Mouse (Mus musculus): ENCODE results near the gene Tk1.
"Not testable (repeated sequence)": the region's sequence is repeated elsewhere in the genome, so short reads cannot be mapped to it uniquely, and the experiment has no call there.

Gene Tk1

DNA sequence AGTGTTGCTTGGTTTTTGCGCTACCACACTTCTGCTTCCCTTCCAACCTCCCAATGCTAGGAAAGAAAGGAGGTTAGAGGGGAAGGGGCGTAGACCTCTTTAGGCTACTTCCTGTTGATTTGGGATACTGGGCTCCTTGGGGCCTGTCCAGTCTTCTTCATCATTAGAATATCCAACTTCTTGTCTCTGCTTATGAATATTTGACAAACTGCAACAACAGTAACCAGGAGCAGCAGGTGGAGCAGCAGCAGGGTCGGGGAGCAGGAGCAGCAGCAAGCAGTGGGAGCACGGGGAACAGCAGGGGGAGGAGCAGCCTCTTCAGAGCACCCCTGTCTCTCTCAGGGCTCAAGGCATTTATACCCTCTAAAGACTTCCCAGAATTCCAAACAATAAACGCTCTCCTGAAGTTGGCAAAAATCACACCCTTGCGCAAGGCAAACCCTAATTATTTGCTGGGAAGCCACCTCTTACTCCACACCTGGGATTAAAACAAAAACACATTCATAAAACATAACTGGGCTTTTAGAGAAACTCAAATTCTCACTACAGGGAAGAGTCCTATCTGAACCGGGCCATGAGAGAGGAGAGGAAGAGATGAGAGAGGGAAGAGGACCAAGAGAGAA, 21.8 kb upstream of the Tk1 start:
- ATAC-seq (ENCODE audit: low TSS enrichment), result no peak

DNA sequence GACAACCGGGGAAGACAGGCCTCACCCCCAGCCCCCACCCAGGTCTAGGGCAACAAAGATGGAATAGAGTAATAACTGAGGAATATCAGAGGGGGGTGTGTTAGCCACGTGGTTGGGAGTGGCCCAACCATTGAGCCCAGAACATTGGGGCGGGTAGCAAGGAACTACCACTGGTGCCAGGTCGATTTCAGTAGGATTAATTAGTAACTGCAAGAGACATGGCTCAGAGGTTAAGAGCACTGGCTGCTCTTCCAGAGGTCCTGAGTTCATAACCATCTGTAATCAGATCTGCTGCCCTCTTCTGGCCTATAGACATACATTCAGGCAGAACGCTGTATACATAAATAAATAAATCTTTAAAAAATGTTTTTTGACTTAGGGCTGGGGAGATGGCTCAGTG, 20.7 kb upstream of the Tk1 start:
- no peak for ATAC-seq (ENCODE audit: low TSS enrichment)

DNA sequence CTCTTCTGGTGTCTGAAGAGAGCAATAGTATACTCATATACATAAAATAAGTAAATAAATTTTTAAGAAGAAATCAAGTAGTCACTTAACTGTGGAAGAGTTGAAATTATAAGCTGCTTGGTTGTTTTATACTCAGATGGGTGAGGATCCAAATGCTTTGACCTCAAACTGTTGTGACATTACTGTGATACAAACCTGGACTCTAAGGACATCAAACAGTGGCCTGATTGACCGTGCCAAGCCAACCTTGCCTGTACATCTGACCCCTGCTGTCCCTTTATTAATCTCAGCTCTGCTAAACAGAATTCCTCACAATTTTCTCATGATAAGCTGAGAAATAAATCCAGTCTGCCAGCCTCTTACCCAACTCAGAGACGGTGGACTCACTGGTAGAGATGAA, 19.8 kb upstream of the Tk1 start:
- ATAC-seq (ENCODE audit: low TSS enrichment), result no peak

DNA sequence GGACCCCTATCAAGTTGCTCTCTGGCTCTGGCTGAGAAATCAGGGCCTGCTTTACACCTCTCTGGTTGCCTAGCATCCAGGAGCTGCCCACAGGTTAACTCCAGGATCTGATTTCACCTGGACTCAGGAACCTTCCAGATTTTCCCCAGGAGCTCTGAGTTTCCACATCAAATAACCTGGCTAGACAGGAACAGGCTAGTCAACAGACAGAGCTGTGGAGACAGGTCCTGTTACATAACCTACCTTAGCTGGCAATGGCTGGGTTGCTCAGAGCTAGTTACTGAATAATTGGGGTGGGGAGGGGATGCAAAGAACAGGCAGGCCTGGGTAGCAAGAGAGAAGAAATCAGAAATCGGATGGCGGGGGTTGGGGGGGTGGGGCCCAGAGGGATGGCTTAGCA, 19.1 kb upstream of the Tk1 start:
- ATAC-seq (ENCODE audit: low TSS enrichment), result no peak

DNA sequence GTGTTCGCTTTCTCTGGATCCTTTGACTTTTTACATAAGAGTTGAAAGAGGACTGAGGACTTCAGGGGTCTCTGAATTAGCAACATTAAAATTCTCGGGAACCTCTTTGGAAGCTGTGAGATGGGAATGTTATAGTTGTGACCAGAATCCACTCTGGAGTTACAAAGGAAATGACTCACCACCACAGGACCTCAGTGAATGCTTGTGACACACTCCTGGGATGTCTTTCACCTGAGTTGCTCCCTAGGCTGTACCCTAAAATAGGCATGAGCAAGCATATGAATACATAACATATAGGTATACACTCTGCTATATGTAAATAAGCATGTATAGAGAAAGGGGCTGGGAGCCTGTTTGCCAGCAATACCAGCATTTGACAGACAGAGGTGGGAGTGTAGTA, 17.5 kb upstream of the Tk1 start:
- ATAC-seq (ENCODE audit: low TSS enrichment), result no peak

DNA sequence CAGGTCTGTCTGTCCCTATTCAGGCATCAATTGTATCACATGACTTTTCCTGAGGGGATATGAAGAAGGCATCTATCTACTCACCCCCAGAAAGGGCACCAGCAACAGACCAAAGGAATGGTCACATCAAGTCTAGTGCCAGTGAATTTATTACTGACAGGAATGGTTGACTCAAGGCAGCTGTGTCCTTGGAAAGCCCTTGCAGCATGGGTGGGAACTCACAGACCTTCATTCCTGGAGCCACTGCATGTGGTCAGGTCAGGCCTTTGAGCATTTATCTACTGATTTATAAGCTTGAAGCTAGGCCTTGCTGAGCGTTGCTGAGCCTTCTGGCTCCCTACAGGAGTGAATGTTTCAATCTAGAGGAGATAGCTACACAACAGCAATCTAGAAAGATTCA, 15.0 kb upstream of the Tk1 start:
- ATAC-seq (ENCODE audit: low TSS enrichment), result no peak

DNA sequence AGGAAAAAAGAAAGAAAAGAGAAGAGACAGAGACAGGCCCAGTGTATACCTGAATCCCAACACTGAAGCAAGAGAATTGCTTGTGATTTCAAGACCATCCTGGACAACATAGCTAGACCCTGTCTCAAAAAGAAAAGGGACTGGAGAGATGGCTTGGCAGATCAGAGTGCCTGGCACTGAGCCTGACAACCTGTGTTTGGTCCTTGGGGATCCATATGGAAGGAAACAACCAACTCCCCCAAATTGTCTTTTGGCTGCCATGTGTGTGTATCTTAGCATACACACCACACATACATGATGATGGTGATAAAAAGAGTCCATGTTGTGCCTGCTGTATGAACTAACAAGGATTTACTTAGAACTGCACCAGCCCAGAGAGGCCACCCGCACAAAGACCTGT, 13.1 kb upstream of the Tk1 start:
- no peak for ATAC-seq (ENCODE audit: low TSS enrichment)

DNA sequence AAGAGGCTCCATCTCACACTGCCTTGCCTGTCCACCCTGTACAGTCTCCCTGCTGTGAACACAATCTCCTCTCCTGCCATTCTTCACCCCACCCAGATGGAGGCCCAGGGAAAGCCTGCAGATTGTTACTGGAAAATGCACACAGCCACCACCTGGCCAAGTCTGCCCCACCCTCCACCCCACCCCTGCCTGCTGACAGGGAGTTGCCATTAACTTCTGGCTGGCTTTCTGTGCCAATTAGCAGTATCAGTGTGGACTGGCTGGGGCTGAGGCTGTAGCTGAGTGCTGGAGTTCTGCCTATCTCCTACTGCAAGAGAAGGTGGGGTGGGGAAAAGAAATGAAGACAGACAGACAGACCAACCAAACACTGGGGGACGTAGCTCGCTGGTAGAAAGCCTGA, 12.7 kb upstream of the Tk1 start:
- no peak for ATAC-seq (ENCODE audit: low TSS enrichment)

DNA sequence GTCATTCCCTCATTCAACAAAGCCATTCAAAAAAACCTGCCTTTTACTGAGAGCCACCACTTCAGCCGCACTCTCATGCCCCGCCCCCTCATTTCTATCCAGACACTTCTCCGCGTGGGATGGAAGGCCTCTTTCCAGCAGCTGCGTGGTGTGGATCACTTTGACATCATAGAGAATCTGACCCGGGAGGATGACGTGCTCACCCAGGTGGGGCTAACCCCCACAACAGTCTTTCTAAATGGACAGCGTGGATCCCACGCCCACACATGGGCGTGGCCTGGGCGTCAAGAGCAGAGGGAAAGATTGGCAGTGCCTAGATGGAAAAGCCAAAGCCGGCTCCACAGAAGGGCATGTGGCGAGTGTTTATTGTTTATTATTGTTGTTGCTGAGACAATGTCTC, 10.4 kb upstream of the Tk1 start:
- ATAC-seq (ENCODE audit: low TSS enrichment), result peak; percentile 81

DNA sequence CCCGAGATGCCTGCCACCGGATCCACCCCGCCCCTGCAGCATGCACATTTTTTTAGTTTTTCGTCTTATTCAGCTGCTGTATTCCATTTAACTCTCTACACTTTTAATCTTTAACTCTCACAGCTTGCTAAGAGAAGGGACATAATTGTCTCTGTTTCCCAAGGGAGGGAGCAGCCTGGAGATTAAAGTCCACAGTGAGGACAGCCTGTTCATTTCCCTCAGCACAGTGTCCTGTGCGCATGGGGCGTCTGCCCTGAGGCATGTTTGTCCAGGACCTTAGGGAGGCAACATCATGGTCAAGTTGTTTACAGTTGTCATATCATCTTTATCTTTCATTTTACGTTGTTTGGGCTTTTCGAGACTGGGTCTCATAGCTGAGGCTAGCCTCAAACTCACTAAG, 8.2 kb upstream of the Tk1 start:
- no peak for ATAC-seq (ENCODE audit: low TSS enrichment)

DNA sequence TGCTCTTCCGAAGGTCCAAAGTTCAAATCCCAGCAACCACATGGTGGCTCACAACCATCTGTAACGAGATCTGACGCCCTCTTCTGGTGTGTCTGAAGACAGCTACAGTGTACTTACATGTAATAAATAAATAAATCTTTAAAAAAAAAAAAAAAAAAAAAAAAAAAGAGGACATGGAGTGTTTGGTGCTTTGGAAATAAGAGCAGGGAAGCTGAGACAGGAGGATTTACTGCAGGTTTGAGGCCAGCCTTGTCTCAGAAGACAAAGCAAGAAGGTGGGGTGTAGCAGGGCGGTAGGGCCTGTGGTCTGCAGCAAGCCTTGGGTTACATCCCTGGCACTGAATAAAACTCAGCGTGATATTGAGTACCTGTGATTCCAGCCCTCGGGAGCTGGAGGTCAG, 7.6 kb upstream of the Tk1 start:
- not testable (repeated sequence) for ATAC-seq (ENCODE audit: low TSS enrichment)

DNA sequence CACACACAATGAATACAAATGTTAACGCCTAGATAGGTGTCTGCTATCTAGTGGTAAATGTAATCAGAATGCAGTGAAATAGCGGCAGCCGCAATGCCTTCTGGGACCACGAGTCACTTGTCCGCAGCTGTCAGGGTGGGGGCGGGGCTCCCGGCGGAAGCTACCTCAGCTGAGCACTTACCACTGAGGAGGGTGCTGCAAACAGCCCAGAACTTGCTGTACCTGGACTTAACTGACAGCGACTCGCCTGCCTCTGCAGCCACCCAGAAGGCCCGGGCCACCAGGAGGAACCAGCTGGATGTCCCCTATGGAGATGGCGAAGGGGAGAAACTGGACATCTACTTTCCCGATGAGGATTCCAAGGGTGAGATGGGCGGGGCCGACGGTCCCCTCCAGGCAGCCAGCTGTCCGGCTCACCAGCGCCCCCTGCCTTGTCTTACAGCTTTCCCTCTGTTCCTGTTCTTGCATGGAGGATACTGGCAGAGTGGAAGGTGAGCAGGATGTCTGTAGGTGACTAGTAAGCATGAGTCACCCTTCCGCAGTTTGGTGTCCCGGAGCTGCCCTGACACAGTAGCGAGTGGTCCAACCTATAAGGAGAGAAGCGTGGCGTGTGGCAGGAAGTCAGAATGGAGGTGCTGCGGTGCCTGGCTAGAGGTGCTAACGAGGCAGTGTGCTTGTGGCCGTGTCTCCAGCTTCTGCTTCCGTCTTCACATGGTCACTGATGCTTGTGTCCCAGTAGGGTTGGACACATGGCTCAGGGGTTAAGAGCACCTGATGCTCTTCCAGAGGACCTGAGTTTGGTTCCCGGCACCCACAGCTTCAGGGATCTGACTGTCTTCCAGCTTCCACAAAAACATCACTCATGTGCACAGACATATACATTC, 6.4 kb upstream of the Tk1 start:
- ATAC-seq (ENCODE audit: low TSS enrichment), result peak; percentile 63

DNA sequence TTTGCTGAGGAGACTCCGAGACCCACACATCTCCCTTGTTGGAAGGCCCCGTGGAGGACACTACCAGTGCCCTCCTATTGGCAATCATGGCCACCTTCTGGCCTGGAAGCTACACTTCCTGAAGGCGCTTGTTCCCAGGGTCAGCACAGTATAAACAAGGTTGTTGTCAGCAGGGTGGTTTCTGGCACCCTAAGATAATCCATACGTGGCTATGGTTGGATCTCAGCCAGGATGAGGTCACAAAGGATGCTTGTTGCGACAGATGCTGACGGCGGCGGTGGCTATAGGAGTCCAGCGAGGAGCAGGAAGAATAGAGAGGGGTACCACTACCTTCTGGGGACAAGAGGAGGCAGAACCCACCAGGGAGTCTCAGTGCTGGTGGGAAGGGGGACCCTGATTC, 4.5 kb upstream of the Tk1 start:
- ATAC-seq (ENCODE audit: low TSS enrichment), result no peak

DNA sequence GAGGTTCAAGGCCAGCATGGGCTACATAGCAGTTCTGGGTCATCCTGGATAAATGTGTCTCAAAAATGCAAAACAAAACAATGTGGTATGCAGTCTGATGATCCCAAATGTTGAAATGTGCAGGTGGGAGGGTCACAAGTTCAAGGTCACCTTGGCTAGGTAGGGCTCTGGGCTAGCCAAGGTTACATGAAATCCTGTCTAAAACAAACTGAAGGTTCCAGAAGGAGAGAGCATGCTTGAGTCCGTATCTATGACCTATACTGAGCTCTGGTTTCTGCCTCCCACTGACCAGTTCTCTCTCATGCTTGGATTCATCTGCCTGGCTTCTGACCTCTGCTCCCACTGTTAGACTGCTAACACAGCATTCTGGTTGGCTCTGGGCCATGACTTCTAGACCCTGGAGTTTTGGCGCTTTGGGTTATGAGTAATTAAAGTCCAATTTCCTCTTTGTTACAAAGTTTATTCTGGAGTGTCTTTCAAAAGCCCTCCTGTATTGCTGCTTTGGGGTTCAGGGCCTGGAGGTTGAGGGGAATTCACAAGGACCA, 3.9 kb upstream of the Tk1 start:
- no peak for ATAC-seq (ENCODE audit: low TSS enrichment)

DNA sequence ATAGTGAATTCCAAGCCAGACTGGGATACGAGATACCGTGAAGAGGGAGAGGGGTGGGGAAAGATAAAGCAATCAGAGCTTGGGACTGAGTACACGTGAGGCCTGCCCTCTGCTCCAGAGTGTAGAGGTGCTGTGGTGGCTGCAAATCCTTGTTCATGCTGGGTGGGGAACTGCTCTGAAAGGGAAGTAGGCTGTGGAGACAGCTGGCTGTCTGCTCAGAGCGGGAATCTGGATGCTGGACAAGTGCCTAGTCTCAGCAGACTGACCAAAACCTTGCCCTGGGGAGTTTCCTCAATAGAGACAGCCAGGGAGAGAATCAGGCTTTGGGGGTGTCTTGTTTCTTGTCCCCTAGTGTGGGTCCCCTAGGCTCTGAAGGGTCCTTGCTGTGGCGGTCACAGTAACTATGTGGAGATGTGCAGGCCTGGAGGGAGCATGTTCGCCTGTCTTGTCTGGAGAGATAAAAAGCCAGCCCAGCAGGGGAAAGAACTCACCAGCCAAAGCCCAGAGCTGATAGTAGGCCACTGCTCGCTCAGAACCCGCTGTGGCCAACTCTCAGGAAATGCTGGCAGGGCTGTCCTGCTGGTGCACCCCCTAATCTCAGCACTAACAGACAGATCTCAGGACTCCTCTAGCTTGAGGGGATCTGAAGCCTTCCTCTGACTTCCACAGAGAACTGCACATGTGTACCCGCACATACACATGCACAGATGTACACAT, 3.2 kb upstream of the Tk1 start:
- no peak for ATAC-seq (ENCODE audit: low TSS enrichment)

DNA sequence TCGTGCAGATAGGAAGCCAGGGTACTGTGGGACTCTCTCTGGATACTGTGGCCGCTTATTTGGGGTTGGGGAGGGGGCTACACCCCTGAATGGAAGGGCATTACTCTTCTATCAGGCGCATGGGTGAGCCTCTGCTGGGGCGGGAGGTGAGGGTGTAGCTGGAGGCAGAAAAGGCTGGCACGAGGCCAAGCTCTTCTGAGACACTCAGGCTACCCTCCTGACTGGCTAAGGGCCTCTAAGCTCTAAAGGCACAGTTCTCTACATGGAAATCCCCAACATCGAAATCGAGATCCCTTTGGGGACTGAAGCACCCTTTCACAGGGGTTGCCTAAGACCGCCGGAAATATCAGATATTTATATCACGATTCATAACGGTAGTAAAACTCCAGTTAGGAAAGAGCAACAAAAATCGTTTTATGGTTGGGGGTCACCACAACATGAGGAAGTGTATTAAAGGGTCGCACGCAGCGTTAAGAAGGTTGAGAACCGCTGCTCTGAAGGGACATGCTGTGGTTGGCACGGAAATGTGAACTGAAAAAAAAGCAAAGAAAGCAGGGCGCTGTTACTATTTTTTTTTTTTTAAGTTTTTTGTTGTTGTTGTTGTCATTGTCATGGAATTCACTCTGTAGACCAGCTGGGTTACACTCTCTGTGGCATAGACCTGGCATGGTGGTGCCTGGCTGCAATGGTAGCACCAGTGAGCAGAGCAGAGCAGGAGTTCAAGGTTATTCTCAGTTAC, 2.4 kb upstream of the Tk1 start:
- no peak for ATAC-seq (ENCODE audit: low TSS enrichment)

DNA sequence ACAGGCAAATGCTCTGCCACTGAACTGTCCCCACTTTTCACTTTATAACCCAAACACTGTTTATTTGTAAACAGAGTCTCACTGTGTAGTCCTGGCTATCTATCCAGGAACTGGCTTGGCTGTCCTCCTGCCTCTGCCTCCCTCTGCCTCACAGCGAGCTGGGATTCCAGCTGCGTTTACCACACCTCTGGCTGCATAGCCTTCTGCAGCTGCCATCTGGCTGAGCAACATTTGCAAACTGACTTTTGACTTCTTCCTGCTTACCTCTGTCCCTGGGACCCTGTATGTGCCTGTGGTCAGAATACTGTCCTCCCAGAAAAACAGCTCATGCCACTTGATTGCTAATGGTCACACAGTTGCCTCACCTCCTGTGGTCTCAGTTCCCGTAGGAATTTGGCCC, 1.5 kb upstream of the Tk1 start:
- no peak for ATAC-seq (ENCODE audit: low TSS enrichment)

DNA sequence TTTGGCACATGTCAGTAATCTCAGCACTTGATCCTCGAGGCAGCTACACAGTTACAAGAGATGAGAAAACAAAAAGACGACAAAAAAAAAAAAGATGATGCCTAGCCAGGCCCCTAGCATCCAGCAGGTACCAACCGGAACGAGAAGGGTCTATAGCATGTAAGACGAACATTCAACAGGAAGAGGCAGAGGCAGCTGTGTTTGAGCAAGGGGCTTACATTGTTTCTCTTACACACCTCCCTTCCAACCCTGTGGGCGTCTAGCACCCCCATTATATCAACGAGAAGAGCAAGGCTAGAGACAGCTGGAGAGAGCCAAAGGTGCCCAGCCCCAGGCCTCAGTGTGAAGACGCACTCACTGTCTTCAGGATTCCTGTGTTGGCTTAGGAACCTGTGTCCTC, 1.0 kb upstream of the Tk1 start:
- ATAC-seq (ENCODE audit: low TSS enrichment), result no peak

DNA sequence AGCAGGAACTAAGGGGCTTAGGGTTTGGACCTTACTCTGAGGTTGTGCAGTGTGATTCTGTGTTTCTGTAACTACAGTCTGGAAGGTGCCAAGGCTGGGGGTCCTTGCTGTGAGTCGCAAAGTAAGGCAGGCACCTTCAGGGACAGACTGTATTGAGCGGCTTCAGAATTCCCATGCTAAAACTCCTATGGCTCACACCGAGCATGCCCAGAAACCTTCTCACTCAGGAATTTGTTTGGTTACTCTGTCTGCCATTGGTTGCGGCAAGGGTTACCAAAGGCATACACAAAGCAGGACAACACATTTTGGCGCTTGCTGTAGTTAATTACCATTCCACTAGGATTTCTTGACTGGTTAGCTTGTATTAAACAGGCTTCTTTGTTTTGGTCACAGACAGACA, 272 bp upstream of the Tk1 start:
- no peak for ATAC-seq (ENCODE audit: low TSS enrichment)

DNA sequence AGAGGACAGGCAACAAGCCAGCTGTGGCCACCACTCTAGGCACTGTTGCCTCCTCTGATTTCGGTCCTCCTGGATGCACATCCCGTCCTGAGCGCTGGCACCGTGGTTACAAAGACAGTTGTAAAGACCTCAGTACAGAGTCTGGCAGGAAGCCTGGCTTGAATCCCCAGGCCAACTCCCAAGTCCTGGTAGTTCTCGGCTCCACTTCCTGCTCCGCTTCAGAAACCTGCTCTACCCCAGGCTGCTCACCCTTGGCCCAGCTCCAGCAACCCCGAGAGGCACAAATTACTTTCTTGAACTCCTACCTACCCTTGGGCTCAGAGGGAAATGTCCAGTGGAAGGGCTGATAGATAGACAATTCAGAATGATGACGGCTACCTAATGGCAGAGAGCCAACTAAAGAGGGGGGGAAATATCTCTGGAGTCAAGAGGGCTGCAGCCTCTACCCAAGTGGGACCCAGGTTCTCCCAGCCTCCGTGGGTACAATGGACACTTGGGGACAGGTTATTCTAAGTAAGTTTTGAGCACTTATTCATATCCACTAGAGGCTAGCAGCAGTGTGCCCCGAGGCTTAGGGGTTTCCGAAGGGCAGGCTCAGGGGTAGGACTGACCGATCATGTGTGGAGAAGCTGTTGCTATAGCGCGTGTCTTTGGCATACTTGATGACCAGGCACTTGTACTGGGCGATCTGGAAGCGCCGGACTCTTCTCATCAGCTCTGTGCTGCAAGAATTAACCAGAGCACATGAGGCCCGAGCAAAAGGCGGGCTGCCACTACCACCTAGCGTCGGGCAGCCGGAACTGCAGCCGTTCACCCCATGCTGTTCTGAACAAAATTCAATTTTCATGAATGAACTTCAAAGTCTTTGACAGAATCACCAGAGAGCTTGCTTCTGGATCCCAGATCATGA, 1.6 kb downstream of the Tk1 start:
- peak; percentile 66 for ATAC-seq (ENCODE audit: low TSS enrichment)

DNA sequence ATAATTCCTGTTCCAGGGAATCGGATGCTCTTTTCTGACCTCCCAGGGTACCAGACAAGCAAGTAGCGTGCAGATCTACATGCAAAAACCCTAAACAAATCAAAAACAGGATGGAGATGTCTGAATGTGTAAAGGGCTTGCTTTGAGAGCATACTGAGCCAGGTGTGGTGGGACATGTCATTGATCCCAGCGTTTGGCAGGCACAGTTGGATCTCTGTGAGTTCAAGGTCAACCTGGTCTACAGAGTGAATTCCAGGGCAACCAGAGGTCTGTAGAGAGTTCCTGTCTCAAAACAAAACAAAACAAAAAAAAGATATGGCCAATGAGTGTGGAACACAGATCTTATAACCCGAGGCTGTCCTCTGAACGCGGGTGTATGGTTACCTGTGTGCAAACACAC, 2.5 kb downstream of the Tk1 start:
- ATAC-seq (ENCODE audit: low TSS enrichment), result no peak
